Mouse (Mus musculus) stomach, postnatal 0 days (tissue): ENCODE results near the gene Ccp110. TPM values are rescaled to one million over a fixed set of nuclear protein-coding genes. Genes with fewer than 3 reads are reported as not detected.

Source experiments
- ATAC-seq: fragments of 200-750 bp; cut with Nextera tagmentation; 2 replicates; pipeline ENCODE4 v1.8.0; 2017; ENCODE audit not compliant: low FRiP score, low TSS enrichment
- DNase-seq: peaks from one replicate; pipeline ENCODE4 v3.0.0-alpha.2; 2016; ENCODE audit warnings: low spot score
- H3K27ac ChIP-seq: fragments of 300-500 bp; sonication (generic); replicated peaks from 2 replicates; pipeline ENCODE4 v1.5.1; 2014; ENCODE audit warnings: mild to moderate bottlenecking, control low read depth
- H3K27me3 ChIP-seq: fragments of 300-500 bp; sonication (generic); 2 replicates; pipeline ENCODE4 v1.6.1; 2014; ENCODE audit warnings: low read length; ENCODE audit not compliant: control insufficient read depth, insufficient read depth
- H3K36me3 ChIP-seq: fragments of 300-500 bp; sonication (generic); 2 replicates; pipeline ENCODE4 v1.6.1; 2014; ENCODE audit warnings: low read length, mixed read lengths; ENCODE audit not compliant: control insufficient read depth, insufficient read depth
- H3K4me1 ChIP-seq: fragments of 300-500 bp; sonication (generic); replicated peaks from 2 replicates; pipeline ENCODE4 v1.6.1; 2014; ENCODE audit warnings: antibody characterized with exemption; ENCODE audit not compliant: control insufficient read depth, insufficient read depth
- H3K4me2 ChIP-seq: fragments of 300-500 bp; sonication (generic); replicated peaks from 2 replicates; pipeline ENCODE4 v1.6.1; 2014; ENCODE audit warnings: low read depth, mild to moderate bottlenecking, control low read depth, moderate library complexity
- H3K4me3 ChIP-seq: fragments of 300-500 bp; sonication (generic); 2 replicates; pipeline ENCODE4 v1.5.1; 2014; ENCODE audit warnings: low read depth, low read length, control low read depth
- H3K9ac ChIP-seq: fragments of 300-500 bp; sonication (generic); 2 replicates; pipeline ENCODE4 v1.6.1; 2014; ENCODE audit warnings: mild to moderate bottlenecking, low read length, control low read depth, mixed read lengths
- H3K9me3 ChIP-seq: fragments of 300-500 bp; sonication (generic); 2 replicates; pipeline ENCODE4 v1.6.1; 2016; ENCODE audit warnings: low read length; ENCODE audit not compliant: control insufficient read depth
- CTCF ChIP-seq: IDR thresholded peaks from 2 replicates; pipeline ENCODE4 v1.5.1; 2016; ENCODE audit warnings: antibody characterized with exemption, low read depth, mild to moderate bottlenecking, moderate library complexity
- EP300 ChIP-seq: optimal IDR thresholded peaks from 2 replicates; pipeline ENCODE3; 2016; ENCODE audit warnings: antibody characterized with exemption
- WGBS: fragments of 180-500 bp; shearing (Covaris S2); extraction: QIAGEN DNeasy Blood & Tissue Kit; methylation state at CpG from one replicate; pipeline ENCODE4 v1.1.7; 2014; 5-methylcytosine and 5-hydroxymethylcytosine counted together
- polyA plus RNA-seq: library from polyadenylated mRNA; unstranded; fragments of >200 nt; fragmentation: Nextera tagmentation; extraction: Ambion mirVana; gene quantifications from 2 replicates; pipeline ENCODE4 v1.2.1, GENCODE M21; 2015

Ccp110 gene
- polyA plus RNA-seq, 1 experiment from 2014 or later: 2.7 TPM

GRCm38 (mm10) chr7:118714873-118715272 lies 2.5 kb downstream of the Ccp110 start:
- Histone ChIP-seq H3K9me3 (no peaks in the 10 kb centered on the region), H3K4me2 (no peak overlapping the region), H3K4me1 (peaks cover 3% of the 10 kb centered on the region; the same call in 1 of the 2 replicates), H3K36me3 (no peaks in the 10 kb centered on the region), H3K27me3 (no peaks in the 10 kb centered on the region), H3K4me3 (no peak overlapping the region), H3K27ac (no peak overlapping the region), H3K9ac (no peak overlapping the region)
- ATAC-seq (no peak), DNase-seq (no peak)
- TF ChIP-seq CTCF (no peak), EP300 (no peak)
- WGBS: 80% methylated on average over 1 of the region's 1 CpGs

GRCm38 (mm10) chr7:118718066-118718465 lies 5.7 kb downstream of the Ccp110 start:
- H3K4me2 ChIP-seq: no peak overlapping the region
- WGBS: 92% methylated on average over 4 of the region's 4 CpGs
- no peaks in the 10 kb centered on the region for H3K36me3 ChIP-seq
- ATAC-seq: no peak
- H3K9me3 ChIP-seq: no peaks in the 10 kb centered on the region
- H3K27me3 ChIP-seq: no peaks in the 10 kb centered on the region
- DNase-seq: no peak
- H3K9ac ChIP-seq: no peak overlapping the region
- H3K4me1 ChIP-seq: peaks cover 1% of the 10 kb centered on the region; the same call in 1 of the 2 replicates
- no peak overlapping the region for H3K4me3 ChIP-seq
- H3K27ac ChIP-seq: no peak overlapping the region
- no peak for TF ChIP-seq CTCF
- no peak for TF ChIP-seq EP300

- Histone ChIP-seq H3K27ac (no peak overlapping the region), H3K4me2 (no peak overlapping the region), H3K36me3 (peaks cover 5% of the 10 kb centered on the region; the same call in 1 of the 2 replicates), H3K9ac (no peak overlapping the region), H3K4me3 (no peak overlapping the region), H3K27me3 (no peaks in the 10 kb centered on the region), H3K4me1 (no peaks in the 10 kb centered on the region), H3K9me3 (no peaks in the 10 kb centered on the region)
- 91% methylated on average over 9 of the region's 9 CpGs for WGBS
- ATAC-seq (no peak), DNase-seq (no peak)
- TF ChIP-seq EP300 (no peak), CTCF (no peak)
Observed at GRCm38 (mm10) chr7:118723927-118724326, 11.6 kb downstream of the Ccp110 start.

- ATAC-seq: no peak
- no peaks in the 10 kb centered on the region for H3K9me3 ChIP-seq
- peaks cover 5% of the 10 kb centered on the region; the same call in 1 of the 2 replicates for H3K36me3 ChIP-seq
- no peaks in the 10 kb centered on the region for H3K27me3 ChIP-seq
- H3K4me2 ChIP-seq: no peak overlapping the region
- no peak for DNase-seq
- no peak overlapping the region for H3K4me3 ChIP-seq
- H3K27ac ChIP-seq: no peak overlapping the region
- WGBS: 81% methylated on average over 2 of the region's 2 CpGs
- no peak overlapping the region for H3K9ac ChIP-seq
- no peaks in the 10 kb centered on the region for H3K4me1 ChIP-seq
- TF ChIP-seq EP300 (no peak), CTCF (no peak)
Observed at GRCm38 (mm10) chr7:118725459-118725858, 13.1 kb downstream of the Ccp110 start.

- Histone ChIP-seq H3K27me3 (no peaks in the 10 kb centered on the region), H3K4me1 (no peaks in the 10 kb centered on the region), H3K9ac (no peak overlapping the region), H3K36me3 (peaks cover 11% of the 10 kb centered on the region; the same call in 1 of the 2 replicates), H3K9me3 (no peaks in the 10 kb centered on the region), H3K27ac (no peak overlapping the region), H3K4me2 (no peak overlapping the region), H3K4me3 (no peak overlapping the region)
- ATAC-seq (no peak), DNase-seq (no peak)
- WGBS: 91% methylated on average over 13 of the region's 13 CpGs
- no peak for TF ChIP-seq CTCF
- no peak for TF ChIP-seq EP300
Observed at GRCm38 (mm10) chr7:118728846-118729587, 16.7 kb downstream of the Ccp110 start.

- Histone ChIP-seq H3K9ac (no peak overlapping the region), H3K9me3 (no peaks in the 10 kb centered on the region), H3K4me2 (no peak overlapping the region), H3K27me3 (no peaks in the 10 kb centered on the region), H3K36me3 (peaks cover 8% of the 10 kb centered on the region; the same call in 1 of the 2 replicates), H3K27ac (no peak overlapping the region), H3K4me3 (no peak overlapping the region), H3K4me1 (no peaks in the 10 kb centered on the region)
- ATAC-seq (no peak), DNase-seq (no peak)
- 86% methylated on average over 3 of the region's 3 CpGs for WGBS
- no peak for TF ChIP-seq EP300
- TF ChIP-seq CTCF: no peak
Observed at GRCm38 (mm10) chr7:118731781-118732180, 19.4 kb downstream of the Ccp110 start.
